Mouse (Mus musculus): ENCODE results near the gene Psapl1. TPM values are rescaled to one million over a fixed set of nuclear protein-coding genes. Genes with fewer than 3 reads are reported as not detected.

The Psapl1 gene
- not detected for polyA plus RNA-seq (2017; shearing (Covaris generic))

DNA sequence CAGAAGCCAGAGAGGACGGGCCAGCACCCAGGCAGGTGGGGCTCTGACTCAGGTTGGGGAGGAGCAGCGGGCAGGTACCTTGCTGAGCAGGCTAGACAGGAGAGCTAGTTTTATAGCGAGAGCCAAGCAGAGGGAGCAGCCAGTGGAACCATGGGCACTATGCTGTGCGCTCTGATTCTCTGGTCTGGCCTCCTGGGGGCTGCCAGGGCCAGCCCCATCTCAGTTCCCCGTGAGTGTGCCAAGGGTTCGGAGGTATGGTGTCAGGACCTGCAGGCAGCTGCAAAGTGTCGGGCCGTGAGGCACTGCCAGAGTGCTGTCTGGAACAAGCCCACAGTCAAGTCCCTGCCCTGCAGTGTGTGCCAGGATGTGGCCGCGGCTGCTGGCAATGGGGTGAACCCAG is at the start of gene Psapl1:
Psapl1 (plus strand) TSS at position 106 of the 400 bp plus-strand sequence.
- ATAC-seq, result no peak

DNA sequence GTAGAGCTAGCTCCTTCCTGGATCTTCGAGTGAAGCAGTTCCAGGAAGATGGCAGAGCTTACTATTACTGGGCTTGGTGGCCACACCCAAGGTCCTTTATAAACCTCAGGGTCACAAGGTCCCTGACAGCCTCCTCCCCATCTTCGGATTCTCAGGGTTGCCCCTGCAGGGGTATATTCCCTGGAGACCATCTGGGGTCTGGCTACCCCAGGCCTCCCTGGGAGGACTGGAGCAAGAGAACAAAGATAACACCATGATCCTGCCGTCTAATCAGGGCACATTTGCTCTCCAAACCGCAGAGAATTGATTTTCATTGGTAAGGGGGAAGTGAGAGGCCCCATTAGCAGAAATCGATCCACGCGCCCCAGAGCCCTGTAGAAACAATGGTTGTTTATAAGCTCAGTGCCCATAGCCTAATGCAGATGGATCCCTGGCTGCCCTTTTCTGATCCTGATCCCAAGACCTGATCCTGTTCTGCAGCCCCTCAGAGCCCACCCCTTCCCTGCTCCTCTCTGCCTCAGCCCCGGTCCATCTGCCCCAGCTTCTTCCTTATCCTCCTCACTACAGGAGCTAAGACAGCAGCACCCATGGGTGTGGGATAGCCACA is 48.8 kb upstream of the Psapl1 start:
- no peak for ATAC-seq

DNA sequence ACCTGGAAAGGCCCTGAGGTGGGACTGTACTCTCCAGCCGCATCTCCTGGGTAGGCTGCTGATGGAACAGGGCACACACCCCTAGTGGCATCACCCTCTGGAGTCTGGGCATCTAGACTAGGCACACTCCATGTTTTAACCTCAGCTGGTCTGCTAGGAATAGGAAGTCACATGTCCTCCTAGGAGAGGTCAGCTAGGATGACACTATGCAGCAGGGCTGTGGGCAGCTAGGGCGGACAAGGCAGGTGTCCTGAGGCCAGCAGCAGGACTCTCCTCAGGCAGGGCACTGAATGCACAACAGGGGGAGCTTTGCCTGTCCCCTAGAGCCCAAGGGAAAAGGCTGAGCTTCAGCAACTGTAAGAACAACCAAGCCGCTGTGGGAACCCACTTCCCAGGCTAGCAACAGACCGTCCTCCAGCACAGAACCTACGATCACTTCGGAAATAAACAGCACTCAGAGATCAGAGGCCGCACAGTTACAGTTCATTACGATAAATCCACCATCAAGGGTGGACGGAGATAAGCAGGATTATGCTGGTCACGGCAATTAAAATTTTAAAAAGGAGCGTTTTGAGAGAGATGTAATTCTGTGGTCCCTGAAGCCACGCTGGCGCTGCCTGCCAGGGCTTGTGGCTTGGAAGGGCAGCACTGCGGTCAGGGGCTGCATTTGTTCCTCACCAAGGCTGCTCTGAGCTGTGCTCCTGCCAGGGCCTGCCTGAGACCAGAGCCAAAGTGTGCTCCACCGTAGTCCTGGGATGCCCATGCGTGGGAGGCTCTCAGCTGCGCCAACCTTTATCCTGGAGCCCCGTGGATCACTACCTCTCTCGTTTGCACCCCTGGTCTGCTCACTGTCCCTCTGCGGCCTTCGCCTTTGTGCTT is 38.2 kb upstream of the Psapl1 start:
- ATAC-seq, result no peak

DNA sequence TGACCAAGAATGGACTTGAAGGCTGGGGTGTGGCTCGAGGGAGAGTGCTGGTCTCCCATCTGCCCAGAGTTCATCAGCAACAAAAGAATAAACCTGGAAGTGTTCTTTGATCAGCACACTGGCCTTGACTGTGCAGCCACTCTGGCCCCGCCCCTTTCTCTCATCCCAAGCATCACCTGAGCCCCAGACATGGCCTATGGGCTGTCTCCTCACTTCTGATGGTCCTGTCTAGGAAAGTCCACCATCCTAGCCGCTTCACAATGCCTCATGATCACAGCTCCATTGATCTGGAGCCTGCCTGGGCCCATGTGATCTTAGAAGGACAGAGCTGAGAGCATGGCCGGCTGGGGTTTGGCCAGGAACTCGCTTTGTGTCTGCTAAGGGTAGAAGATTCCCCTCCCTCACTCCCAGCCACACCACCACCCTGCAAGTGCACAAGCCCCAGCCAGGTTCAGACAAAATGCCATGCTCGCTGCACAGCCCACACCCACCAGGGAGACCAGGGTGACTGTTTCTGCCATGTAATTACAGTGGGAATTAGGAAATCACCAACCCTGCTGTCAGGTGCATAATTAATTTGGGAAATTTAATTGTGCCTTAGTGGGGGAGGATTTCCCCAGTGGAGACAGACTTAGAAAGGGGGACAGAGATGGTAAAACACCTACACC is 37.3 kb upstream of the Psapl1 start:
- no peak for ATAC-seq

DNA sequence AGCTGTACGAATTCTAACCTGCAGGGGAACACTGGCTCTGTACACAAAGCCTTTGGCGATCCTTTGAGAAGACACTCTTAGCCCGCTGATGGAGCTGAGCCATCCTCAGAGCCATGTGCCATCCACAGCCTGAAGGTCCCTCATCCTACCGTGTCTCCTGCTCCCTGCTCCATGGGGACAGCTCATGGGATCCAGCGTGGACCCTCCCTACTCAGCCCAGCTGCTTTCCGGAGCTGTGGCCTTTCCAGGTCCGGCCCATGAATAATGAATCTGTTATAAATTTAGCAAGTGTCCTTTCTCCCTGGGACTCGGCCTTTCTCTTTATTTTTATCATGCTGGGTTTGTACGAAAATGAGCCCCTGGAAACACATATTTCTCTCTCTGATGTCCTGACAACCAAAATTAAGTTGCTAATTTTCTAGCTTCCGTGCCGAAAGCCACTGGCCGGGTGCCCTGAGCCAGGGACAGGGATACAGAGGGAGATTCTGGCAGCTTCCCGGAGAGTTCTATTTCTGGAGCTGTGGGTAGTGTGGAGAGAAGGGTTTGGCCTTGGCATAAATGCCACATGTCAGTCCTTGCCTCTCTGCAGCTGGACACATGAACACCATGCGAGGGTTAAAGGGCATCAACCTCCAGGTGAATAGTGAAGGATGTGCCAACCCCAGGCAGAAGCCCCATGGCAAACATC is 34.7 kb upstream of the Psapl1 start:
- ATAC-seq, result no peak

DNA sequence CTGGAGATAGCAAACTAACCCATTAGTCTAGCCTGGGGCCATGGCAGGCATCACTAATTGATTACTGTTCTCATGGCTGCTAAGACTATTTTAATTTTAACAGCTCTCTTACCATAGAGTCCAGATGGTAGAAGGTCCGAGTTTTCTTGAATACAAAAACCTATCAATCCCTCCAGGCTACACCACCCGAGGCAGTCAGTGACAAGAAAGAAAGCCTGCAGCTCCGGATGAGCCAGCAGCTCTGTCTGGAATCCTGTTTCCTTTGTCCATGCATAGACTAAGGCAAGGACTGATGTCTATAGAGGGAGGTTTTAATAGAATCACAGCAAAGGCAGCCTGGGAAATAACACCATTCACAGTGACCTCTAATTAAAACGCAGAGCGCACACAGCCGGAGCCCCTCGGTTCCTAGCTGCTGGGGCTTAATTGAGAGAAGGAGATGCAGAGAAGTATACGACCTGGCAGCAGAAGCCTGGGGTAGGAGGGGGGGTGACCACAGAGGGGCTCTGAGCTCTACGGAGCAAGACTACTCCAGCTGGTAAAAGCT is 29.2 kb upstream of the Psapl1 start:
- no peak for ATAC-seq

DNA sequence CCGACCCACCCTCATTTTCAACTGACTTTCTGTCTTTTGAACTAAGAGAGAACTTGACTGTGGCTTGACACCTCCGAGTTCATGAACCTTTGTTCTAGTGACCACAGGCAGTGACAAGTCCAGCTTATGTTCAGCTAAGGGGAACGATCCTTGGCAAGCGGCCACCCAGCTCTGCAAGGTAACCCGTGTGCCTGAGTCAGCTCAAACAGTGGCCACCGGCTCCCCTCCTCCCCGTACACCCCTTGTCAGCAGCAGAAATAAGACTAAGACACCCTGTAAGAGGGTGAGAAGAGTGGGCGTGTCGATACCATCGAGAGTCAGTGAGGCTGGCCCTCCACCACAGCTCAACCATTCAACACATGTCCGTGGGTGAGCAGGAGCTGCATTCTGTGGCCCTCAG is 27.4 kb upstream of the Psapl1 start:
- no peak for ATAC-seq

DNA sequence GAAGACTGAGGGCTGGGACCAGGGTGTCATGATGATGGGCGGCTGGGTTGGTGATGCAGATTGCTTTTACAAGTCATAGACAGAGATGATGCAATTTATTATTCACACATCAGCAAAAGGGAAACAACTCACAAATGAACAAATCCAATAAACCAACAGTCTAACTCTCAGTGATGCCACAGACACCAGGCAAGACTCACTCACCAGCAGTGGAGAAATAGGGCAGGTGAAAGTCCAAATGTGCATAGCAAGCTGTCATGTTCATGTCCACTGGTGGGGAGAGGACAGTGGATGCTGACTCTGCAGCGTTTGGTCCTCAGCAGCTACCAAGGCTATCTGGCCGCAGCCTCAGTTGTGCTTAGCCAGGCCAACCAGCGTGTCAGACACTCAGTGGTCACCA is 26.9 kb upstream of the Psapl1 start:
- no peak for ATAC-seq

DNA sequence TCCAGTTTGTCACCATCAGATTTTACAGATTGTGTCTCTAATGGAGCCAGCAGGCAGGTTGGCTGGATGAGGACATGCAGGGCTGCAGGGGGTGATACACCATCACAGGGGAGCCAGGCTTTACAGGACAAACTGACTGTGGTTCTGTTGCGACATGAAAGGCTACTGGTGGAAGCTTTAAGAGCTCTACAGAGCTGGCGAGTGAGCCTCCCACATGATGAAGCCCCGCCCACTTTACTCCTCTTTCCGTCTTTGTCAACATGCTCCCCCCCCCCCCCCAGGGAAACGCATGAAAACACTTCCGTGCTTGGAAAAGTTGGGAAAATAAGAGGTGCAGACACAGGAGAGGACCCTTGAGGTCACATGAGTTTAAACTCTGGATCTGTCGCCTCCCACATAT is 25.6 kb upstream of the Psapl1 start:
- ATAC-seq, result no peak

DNA sequence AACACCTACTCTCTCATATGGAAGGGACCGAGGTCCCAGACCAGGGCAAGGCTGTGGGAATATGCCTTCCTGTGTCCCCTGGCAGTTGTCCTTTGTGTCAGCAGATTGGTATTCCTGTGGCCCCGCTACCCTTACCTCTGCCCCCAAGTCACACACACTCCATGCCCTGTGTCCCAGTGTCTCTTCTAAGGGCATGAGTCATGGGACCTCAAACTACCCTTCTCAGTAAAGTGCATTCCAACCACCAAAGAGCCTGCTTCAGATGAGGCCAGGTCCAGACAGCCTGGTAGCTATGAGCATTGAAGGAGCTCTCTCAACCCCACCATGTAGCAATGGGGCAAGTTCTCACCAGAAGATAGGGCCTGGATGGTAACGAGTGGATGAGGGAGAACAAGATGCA is 25.0 kb upstream of the Psapl1 start:
- ATAC-seq, result no peak

DNA sequence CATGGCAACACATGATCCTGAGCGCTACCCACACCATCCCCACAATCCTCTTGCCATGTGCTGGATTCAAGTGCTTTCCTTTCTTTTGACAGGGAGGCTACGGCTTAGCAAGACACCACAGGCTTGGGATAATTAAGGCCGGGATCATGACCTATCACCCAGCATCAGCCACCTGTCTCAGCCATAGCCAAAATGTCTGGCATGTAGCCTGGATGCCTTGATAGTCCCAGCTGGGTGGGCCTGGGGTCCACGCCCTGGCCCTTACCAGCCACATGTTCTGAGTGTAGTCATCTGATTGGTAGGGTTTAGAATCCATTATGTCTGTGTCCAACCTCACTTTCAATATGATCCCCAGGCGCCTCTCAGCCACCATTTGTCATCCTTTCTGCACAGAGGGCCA is 24.1 kb upstream of the Psapl1 start:
- no peak for ATAC-seq

DNA sequence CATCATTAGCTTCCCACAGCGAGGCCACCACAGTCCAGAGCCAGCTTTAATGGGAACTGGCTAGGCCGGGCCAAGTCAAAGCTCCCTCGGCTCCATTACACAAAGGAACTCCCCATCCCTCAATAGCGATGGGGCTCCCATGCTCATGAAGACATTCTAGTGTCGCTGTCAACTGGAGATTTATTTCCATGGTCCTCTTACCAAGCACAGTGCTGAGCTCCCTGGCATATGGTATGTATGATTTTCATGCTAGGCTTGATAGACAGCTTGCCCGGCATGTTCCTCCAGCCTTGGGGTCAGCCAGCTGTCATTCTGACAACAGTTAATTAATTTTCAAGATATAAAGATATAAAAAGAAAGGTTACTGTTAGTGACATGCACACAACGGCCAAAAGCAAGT is 21.5 kb upstream of the Psapl1 start:
- no peak for ATAC-seq

DNA sequence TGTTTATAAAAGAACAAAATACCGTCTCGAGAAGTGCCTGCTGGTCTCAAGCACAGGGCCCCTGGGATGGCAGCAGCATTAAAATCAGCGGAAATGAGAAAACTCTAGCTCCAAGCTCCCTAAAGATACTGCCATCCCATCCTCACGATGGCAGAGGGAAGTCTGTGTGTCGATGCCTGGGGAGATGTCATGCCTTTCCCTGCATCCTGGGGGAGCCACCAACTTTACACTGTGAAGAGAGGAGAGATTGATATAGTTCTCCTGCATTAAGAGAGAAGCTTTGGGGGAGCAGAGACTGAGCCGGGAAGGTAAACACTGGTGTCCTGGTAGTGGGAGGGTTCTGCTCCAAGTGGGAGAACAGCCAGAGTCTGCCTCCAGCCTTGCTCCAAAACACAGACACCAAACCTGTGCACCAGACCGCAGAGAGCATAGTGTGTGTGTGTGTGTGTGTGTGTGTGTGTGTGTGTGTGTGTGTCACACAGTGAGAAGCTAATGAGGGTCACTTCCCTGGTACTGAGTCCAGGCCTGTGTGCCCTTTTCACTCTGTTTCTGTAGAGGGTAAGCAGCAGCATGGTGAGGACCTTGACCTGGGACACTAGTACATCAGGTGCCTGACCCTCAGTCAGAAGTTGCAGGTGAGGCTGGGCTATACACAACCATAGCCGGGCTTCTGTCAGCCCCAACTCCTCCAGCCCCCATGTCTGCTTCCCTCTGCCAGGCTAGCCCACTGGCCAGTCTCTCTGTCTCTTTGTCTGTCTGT is 17.3 kb upstream of the Psapl1 start:
- ATAC-seq, result no peak

DNA sequence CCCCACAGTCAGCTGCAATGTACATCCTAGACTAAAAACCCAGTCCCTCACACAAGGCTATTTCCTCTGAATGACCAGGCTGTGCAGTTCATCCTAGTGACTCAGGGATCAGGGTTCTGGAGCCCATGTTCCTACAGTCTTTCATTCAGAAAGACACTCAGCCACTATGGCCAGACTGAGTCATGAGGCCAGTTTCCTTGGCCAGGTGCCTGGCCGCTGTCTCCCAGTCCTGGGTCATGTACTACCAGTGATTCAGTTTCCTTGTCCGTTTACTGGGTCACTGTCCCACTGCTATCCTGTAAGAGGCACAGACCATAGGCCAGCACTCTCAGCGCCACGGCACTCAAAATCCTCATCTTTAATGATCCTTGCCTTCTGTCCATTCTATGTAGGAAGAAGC is 15.5 kb upstream of the Psapl1 start:
- no peak for ATAC-seq

DNA sequence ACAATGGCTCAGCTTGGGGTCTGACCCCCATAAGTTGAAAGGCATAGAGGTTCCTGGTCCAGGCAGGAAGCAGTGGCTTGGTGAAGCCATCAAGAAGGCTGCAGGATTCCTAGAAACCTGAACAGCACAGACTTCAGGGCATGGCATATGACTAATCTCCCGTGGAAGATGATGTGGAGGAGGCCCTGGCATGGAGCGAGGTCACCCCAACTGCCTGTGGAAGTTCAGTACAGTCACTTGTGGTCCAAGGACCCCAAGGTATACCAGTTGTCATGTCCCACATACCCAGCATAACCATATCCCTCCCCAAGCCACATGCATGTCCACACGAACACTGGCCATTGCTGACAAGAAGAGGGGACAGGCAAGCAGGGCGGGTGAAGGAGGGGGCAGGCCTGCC is 12.5 kb upstream of the Psapl1 start:
- ATAC-seq, result no peak

DNA sequence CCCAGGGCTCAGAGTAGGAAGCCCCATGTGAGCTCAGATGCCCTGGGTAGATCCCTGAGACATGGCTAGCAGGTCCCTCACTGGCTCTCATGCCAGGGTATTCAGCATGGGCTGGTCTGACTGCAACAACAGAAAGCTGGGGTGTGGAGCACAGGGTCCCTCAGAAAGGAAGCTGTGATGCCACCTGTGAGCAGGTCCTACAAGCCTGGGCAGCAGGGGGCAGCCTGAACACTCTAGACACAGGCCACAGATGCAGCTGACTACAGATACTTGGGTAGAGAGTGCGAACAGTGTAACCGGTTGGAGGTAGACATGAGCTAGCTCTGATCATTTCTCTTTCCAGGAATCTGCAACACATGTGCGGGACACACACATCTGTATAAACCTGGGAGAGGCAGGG is 11.9 kb upstream of the Psapl1 start:
- no peak for ATAC-seq

DNA sequence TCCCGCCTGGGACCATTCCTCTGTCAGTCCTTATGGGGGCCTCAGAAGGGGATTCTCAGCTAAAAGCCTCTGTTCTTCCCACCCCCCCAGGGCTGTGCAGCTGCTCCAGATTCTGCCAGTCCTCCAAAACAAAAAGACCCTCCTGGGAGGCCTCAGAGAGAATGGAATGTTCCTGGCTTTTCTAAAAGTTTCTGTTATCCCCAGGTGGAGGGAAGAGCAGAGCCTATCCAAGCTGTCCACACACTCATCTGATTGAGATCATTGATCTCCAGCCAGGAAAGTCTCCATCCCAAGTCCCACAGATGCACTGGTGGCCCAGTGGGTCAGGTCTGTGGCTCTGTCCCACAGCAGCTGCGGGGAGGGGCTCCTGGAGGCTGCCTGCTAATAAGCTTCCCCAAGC is 11.1 kb upstream of the Psapl1 start:
- no peak for ATAC-seq

DNA sequence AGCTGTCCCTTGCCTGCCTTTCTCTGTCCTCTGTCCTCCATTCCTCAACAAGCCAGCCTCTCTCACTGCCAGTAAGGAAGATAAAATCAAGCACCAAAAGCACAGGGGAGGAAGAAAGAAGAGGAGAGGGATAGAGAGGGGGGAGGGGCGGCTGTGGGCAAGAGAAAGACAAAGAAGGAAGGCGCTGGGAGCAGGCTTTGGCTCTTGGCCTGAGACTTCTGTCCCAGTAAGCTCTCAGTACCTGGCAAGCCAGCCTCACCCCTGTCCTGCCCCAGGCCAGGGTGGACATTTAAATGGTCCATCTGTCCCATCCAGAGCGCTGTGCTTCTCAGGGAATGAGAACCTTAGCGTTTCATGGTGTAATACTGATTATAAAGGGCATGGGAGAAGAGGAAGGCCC is 9.2 kb upstream of the Psapl1 start:
- ATAC-seq, result no peak

DNA sequence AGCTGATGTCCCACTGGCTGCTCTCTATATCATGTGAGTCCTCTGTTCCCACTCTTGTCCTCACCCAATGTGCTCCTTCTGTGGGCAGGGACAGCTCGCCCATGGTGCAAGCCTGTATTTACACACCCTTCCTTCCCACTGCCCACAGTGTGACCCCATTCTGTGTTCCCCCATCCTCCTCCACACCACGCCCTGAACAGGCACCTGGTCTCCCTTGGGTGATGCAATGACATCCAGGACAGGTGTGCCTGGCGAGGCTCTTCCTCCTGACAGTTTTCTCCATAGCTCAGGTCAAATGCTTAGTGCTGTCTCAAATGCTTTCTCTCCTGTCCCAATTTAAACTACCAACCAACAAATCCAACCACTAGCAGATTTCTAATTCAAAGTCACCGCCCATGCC is 8.4 kb upstream of the Psapl1 start:
- ATAC-seq, result no peak

DNA sequence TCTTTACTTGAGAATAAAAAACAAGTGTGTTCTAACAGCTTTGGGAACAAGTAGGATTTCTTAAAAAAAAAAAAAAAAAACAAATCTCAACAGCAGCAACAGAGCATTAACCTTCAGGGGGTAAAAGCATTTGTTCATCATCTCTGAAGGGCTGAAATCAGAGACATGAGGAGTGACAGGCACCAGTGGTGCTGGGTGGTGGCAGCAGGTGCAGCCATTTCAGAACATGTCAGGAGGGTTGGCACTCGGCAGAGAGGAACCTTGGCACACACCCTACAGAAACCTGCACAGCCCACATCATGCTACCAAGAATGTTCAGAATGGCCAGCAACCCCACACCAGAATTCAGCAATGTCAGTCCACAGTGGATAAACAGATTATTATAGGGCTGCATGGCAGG is 4.3 kb upstream of the Psapl1 start:
- no peak for ATAC-seq

DNA sequence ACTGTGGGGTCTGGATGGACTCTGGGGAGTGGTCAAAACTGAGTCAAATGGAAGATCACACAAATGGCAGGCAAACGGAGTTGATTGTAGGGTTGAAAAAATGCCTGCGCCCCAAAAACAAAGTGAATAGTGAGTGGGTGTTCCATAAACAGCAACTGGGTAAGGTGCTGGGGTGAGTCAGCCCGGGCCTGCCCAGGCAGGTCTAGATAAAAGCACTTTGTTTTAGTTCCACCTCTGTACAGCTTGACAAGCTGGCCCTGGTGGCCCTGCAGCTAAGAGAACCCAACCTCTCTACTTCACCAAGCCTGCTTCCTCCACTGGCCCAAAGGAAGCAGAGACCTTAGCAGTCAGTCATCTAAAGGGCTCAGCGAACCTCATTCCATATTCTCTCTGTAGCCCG is 1.0 kb upstream of the Psapl1 start:
- no peak for ATAC-seq

DNA sequence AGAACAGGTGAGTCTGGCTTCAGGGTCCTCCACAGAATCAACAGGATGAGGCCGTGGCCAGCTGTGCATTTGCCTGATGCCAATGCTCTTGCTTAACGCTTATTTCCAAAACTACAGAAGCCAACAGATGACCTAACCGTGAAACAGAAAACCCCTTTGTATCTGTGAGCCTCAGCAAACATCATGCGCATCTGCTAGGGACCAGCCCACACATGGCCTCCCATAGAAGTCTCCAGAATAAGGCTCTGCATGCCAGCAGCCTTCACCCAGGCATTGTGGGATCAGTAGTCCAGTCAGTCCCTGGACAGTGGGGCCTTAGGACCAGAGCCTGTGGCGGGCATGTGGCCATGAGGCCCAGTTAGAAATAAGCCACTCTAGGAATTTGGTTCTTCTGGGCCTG is 400 bp upstream of the Psapl1 start:
- no peak for ATAC-seq
